Mouse (Mus musculus): ENCODE measurements around the gene Id3.
"Not testable (repeated sequence)": the region's sequence is repeated elsewhere in the genome, so short reads cannot be mapped to it uniquely, and the experiment has no call there.

Id3 gene

DNA sequence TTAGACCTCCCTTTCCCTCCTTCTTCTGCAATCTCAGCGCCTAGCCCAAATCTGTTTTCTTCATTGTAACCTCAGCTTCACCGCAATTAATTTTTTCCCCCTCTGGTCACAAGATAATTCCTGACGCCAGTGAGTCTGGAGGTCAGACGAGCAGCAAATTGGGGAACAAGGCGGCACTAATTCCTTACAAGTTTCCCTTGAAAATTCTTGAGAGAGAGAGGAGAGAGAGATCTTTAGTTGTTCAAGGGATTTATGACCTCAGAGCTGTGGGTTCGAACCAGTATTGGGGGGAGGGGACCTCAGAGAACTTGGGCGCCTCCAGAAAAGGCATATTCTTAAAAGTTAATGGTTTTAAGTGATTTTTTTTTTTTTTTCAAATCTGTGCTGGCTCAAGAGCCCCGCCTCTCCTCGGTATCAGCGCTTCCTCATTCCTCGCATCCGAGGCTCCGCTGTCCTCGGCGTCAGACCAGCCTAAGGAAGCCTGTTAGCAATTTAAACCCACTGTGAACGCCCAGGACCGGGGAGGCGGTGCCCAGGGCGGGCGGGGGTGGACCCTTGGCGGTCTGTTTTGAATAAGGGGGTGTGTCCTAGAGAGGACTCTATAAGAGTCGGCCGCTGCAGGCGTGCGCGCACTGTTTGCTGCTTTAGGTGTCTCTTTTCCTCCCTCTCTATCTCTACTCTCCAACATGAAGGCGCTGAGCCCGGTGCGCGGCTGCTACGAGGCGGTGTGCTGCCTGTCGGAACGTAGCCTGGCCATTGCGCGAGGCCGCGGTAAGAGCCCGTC is at the start of gene Id3:
TSS of gene Id3 (plus strand) at position 305 of the 784 bp plus-strand sequence.
- peak; percentile 98 for DNase-seq (ENCODE audit: low spot score)

DNA sequence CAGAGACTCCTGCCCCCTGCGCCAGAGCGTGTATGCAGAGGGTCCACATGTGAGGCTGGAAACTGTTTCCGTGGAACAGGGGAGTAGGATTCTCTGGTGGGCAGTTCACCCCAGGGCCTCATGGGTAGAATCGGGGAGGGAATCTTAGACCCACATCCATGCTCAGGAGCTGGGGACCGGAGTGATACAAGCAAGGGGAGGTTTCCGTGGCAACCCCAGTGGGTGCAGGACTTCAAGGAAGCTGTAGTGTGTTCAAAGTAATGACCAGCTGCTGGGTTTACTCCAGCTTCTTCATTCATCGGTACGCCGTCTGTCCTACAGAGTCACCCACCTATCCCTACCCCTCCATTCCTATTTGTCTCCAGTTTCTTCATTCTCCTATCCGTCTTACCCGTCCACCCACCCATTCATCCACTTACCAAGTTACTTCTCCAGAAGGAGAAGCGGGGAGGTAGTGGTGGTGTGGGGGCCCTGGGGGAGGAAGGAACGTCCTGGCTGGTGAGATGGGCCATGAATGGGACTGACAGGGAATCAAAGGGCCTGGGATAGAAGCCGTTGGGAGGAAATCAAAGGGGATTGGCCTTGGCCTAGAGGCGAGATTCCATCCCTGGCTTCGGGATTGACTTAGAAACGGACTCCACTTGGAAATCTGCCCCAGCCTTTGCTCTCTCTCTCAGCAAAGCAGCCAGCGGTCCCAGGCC is 48.6 kb upstream of the Id3 start:
- no peak for DNase-seq (ENCODE audit: low spot score)

DNA sequence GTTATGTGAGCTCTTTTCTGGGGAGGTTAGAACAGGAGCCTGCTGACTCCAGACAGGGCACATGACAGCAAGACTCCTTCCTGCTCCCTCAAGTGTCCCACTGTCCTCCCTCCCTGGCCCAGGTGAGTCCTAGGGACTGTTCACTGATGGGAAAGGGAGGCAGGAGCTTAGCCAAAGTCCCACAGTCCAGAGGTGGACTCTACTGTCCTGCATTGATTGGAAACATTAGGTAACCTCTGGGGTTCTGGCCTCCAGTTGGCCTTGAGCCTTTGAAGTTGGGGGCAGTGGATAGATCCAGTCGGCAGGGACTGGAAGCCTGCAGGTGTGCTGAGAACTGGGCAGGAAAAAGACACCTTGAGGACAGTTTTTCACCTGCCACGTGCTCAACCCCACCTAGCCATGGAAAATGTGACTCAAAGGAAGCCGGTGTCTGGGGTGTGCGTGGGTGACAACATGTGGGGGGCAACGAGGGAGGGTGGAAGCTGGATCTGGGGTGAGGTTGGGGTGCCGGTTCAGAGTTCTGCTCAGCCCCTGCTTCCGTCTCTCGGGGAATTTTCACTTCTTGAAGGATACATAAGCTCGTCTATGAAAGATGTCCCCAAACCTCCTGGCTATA is 47.7 kb upstream of the Id3 start:
- no peak for DNase-seq (ENCODE audit: low spot score)

DNA sequence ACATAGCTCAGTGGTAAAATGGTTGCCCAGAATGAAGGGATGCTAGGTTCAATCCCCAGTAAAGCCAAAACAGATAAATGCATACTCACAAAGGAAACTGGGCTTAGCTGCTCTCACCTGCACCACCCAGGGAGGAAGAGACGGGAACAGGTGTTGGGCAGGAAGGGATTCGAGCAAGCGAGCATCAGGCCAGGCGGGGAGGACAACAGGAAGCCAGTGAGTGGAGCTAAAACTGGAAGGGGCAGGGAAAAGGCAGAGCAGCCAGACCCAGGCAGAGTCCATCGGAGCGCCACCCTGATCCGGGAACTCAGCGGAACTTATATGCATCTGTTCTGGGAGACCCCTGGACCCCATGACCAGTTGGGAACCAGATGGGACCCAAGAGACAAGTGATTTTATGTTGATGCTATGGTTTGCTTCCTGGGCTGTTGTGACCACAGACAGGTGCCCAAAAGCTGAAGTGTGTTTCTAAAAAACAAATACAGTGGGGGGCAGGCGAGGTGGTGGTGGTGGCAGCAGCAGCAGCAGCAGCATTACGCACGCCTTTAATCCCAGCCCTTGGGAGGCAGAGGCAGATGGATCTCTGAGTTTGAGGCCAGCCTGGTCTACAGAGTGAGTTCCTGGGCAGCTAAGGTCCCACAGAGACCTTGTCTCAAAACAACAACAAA is 46.7 kb upstream of the Id3 start:
- DNase-seq (ENCODE audit: low spot score): no peak

DNA sequence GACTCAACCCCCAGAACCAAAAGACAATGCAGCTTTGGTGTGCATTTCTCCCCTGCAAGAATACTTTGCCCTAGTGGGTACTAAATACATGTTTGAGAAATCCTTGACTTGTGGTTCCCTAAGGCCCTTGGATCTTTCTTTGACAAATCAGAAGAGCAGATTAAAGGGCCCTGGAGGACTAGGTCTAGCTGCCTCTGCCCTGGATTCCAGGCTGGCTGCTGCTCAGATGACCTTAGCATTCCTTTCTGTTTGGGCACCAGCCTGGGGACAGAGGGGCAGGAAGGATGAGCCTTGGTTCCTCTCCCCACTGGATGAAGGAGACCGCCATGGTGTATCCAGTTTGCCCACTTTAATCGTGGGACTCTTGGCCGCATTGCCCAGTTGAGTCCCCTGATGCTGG is 44.9 kb upstream of the Id3 start:
- DNase-seq (ENCODE audit: low spot score): no peak

DNA sequence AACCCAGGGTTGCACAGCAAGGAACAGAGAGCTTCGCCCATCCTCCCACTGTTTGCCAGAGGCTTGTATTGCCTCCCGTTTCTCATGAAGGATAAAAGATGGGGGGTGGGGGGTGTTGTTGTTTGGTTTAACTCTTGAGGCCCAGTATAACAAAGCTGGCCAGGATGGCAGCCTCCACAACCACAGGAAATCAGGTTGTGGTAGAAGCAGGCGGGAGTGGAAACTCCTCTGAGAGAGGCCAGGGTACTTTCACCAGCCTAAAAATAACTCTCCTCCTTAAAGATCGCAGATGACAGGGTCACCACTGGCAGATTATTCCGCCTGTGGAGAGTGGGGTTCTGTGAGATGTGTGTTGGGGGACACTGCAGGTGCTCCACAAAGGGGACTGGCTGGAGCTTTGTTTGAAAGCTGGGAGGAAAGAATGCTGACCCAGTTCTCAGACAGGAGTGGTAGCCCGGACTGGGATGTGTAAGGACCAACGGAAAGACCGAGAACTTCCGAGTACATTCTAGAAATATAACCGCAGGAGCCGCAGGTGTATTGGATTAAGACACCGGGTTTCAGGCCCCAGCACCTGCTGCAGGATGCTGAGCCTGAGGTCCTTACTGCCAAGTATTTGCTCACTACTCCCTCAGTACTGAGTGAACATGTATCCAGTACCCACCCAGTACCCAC is 42.8 kb upstream of the Id3 start:
- DNase-seq (ENCODE audit: low spot score): no peak

DNA sequence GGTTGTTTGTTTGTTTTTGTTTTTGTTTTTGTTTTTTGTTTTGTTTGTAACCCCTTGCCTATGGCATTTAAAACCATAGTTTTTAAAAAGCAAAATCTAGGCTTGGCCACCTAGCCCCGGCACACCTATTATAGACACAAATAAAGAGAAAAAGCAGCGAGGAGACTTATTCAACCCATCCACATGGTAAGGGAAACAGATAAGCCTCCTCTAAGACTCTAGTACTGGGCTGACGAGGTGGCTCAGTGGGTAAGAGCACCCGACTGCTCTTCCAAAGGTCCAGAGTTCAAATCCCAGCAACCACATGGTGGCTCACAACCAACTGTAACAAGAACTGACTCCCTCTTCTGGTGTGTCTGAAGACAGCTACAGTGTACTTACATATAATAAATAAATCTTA is 41.5 kb upstream of the Id3 start:
- DNase-seq (ENCODE audit: low spot score): not testable (repeated sequence)

DNA sequence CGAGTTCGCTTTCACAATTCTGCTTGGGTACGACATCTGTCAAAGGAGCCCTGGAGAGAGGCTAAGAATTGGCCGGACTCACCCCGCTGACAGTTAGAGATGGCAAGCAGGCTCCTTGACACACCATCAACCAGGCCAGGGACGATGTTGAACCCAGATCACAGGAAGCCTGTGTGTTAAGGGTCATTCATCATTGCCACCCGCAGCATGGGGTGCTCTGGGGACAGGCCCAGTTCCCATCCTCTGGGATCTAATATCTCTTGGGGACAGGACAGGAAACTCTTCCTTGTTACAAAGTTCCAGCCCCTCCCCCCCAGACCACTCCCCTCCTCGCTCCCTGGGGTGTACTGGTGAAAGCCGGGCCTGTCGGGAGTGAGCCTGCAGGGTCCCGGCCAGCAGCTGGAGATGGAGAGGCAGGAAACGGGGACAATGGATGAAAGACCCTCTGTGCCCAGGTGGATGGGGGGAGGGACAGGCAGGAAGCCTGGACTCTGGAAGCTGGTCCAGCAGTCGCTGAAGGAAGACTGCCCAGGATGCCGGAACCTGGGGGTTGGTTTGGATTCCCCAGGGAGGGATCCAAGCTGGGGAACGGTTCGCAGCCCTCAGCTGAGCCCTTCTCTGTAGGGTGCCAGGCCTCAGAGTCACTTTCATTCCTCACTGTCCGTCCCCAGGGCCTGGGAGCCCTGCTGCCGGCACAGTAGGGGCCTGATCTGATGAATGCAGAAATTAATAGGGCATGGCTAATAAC is 38.5 kb upstream of the Id3 start:
- peak; percentile 24 for DNase-seq (ENCODE audit: low spot score)

DNA sequence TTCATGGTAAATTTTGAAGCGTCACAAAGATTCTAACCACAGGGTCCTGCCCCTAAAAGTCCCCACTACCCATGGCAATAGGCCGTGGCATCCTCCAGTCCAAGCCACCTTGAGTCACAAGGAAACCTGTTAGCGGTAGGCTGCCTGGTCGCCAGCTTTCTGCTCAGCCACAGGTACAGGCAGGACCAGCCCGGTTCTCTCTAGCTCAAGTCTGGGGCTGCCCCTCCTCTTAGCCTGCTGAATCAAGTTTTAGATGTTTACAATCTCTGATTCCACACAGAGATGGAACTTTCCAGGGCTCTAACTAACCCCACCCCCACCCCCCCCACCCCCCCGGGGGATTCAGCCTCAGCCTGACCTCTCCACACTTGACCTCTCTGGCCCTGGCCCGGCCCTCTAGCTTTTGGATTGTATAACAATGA is 36.4 kb upstream of the Id3 start:
- DNase-seq (ENCODE audit: low spot score): peak; percentile 54

DNA sequence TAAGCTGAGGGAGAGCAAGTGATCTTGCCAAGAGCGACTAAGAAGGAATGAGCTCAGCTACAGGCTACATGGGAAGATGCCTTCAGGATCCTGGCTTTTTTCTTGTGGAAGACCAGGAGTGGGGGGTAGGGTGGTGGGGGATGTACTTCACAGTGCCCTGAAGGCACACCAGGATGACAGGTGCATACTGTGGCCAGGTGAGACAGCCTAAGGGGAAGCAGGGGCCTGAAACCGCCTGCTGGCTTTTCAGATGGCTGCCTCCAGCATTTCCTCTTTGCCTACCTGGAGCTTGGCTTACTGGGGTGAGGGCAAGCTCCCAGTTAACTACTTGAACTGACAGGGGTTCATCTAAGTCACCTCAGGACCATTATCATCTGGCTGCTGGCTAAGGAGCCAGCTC is 34.1 kb upstream of the Id3 start:
- DNase-seq (ENCODE audit: low spot score): no peak

DNA sequence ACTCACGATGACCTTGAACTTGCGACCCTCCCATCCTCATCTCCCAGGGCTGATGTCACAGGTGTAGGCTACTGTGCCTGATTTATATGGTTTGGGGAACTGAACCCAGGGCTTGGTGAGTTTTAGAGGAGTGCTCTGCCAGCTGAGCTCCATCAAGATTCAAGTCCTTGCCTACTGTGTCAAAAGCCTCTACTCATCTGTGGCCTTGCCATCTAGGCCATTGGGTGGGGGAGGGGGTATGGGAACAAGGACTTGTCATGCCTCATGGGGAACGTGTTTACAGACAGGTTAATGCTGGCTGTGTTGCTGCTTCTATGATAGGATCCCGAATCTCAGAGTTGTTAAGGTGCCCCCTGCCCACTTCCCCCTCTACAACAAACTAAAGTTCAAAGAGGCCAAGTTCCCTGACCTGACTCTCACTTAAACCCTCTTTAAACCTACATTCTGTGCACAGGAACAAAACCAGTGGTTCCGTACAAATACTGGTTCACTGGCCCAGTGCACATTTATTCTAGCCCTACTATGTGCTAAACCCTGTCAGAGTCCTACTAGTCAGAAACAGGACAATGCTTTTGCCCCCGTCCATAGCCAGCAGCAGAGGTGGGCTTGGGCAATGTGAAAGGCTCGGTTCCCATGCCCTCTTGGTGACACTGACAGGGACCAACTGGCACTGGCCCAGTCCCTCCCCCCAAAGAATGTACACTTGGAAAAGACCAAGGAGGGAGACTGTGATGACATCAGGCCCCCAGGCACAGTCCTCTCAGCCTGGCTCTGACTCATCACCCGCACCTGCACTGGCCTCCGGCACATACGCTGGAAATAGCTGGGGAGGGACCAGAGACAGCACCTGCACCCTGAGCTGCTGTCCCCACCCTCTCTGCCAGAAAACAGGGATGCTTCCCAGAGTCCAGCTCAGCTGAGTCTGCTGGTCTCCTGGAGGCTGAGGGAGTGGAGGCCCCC is 33.1 kb upstream of the Id3 start:
- DNase-seq (ENCODE audit: low spot score): no peak

DNA sequence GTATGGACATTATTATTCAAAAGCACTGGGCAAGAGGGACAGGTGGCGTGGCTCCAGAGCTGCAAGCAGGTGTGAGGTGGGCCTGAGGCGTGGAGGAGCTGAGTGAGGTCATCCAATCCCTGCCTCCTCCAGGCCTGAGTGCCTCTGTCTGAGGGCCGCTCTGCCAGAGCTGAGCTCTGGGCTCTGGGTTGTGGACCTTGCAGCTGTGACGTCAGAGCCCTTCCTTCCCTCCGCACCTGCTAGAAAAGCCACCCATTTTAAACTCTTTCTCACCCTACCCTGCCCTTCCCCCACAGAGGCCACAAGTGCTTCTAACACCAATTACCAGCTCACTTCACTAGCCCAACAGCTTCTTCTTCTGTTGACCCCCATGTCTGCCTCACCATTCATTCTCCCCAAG is 31.0 kb upstream of the Id3 start:
- DNase-seq (ENCODE audit: low spot score): no peak

DNA sequence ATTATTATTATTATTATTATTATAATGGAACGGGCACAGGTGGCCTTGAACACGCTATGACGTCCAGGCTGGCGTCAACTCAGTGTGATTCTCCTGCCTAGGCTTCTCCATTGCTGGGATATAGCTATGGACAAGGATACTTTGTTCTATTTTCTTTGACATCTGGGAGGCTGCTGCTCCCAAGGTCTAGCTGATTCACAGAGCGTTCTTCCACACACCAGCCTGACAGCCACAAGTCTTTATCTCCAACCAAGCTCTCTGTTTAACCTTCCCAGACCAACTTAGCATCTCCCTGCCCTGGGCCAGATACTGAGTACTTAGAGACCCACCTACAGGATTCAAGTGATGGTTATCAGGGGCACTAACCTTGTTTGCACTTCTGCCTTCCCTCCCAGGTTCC is 28.6 kb upstream of the Id3 start:
- no peak for DNase-seq (ENCODE audit: low spot score)

DNA sequence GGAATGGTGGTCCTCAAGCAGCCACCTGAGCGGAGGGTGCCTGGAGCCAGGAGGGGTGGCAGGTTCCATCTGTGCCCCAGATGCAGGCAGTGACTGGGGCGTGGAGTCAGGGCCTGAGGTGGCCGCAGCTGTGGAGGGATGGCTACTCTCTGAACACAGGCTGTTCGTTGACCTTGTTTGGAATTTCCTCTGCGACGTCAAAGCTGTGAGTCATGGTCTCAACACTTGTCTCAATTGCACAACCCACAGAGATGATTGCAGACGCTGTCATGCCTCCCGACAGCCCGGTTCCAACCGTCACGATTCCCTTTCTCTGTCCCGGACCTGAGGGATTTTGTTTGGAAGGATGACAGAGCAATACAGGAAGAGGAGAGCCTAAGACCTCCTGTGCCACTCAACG is 26.3 kb upstream of the Id3 start:
- peak; percentile 74 for DNase-seq (ENCODE audit: low spot score)

DNA sequence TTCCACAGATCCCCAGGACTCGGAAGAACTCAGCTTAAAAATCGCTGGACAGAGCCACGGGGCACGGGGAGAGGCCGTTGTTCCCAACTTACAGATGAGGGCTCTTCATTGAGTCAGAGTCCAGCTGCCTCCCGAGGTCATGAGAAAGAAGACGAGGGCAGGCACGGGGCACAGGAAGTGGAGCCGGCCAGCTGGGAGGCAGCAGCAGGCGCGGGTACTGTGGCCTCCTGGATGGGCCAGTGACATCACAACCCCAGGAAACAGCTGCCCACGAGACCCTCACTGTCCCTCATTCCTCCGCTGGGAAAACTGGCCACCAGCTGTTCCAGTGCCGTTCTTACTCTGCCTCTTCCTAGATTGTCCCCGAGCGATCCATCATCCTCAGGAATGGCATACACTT is 23.3 kb upstream of the Id3 start:
- DNase-seq (ENCODE audit: low spot score): no peak

DNA sequence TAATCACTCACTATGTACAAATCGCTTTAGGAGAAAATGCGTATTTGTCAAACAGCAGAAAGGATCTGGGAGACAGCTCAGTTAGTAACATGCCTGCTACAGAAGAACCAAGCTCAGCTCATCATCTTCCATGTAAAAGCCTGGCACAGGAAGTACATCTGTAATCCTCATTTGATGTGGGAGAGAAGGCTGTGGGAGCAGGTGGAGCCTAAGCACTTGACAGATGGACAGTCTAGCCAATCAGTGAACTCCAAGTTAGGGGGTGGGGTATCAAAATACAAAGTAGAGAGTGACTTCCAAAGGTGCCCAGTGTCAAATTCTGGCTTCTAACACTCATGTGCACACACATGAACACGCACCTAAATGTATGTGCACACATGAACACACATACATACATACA is 22.1 kb upstream of the Id3 start:
- DNase-seq (ENCODE audit: low spot score): no peak

DNA sequence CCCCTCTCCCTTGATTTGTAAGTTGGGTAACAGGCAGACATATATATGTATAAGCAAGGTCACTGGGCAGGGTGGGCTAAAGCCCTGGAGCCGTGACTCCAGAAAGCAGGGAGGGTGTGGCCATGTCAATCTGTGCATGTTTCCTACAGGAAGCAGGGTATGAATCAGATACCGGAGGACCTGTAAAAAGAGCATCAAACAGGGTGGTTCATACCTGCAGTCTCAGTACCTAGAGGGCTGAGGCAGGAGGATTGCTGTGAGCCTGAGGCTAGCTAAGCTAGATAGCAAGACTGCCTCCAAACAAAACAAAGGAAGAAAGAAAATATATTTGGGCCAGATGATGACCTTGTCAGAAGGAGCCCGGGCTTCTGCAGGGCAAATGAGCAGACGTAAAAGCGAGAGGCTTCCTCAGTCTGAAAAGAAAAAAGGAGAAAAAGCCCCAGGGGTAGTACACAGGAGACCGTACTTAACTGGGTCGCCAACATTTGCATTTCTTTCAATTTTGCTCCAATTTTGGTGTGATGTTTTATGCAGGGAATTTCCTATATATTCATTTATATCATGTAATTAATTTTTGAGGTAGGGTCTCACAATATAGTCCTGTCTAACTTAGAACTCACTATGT is 21.3 kb upstream of the Id3 start:
- DNase-seq (ENCODE audit: low spot score): no peak

DNA sequence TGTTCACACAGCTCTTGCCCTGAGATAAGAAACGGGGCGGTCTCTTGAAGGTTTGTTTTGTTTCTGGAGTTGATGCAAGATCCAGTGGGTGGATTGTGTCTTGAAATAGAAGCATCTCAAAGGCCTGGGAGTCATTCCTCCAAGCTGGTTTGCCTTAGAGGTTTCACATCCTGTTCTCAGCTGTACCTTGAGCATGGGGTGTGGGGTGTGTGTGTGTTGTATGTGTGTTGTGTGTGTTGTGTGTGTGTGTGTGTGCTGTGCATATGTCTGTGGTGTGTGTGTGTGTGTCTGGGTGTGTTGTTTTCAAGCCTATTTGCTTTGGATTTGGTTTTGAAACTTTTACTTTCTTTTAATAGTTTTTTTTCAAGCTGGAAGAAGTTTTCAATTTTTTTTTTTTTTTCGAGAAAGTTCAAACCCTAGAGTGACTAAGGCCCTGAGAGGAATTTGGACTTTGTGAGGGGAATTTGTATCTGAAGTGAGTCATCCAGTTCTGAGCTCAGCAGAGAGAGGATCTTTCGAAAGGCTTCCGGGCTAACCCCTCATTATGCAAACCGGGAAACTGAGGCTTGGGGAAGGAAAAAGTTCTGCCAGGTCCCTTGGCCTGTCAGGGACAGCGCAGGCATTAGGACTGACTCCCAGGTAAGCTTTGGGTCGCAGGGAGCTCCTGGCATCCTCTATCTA is 20.0 kb upstream of the Id3 start:
- peak; percentile 74 for DNase-seq (ENCODE audit: low spot score)

DNA sequence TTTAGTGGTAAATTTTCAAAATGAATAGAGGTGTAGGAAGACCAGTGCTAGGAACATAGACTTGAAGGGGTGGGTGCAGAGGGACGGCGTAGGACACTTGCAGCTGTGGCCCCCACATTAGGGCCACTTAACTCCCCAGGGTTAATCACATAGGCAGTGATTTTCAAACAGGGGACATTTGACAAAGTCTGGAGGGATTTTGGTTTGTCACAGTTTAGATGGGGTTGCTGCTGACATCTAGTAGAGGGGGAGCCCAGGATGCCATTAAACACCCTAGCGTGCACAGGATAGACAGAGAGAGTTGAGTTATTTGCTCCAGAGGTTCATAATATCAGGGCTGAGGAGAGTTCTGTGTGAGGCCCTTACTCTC is 19.5 kb upstream of the Id3 start:
- DNase-seq (ENCODE audit: low spot score): no peak

Measured in yolk sac, embryonic 10.5 days (tissue).